Mouse (Mus musculus): ENCODE results near the gene Arl8a. TPM values are rescaled to one million over a fixed set of nuclear protein-coding genes. Genes with fewer than 3 reads are reported as not detected.
"Not testable (repeated sequence)": the region's sequence is repeated elsewhere in the genome, so short reads cannot be mapped to it uniquely, and the experiment has no call there.

Gene Arl8a
- polyA plus RNA-seq, 1 experiment from 2014 or later, result 55.5 TPM

GRCm38 (mm10) chr1:135186427-135186826 lies 39.8 kb downstream of the Arl8a start:
- H3K4me2 ChIP-seq (replicated peaks; ENCODE audit: low read depth, low read length), result no peak overlapping the region
- H3K36me3 ChIP-seq (ENCODE audit: control insufficient read depth, insufficient read depth, low read length), result no peaks in the 10 kb centered on the region
- H3K4me3 ChIP-seq (ENCODE audit: low read depth, low read length), result no peak overlapping the region
- no peak overlapping the region for H3K9ac ChIP-seq (replicated peaks; ENCODE audit: low read depth, low read length)
- WGBS, result 44% methylated on average over 8 of the region's 8 CpGs
- no peak for ATAC-seq (ENCODE audit: insufficient number of reproducible peaks, insufficient read depth, low FRiP score, low read depth)
- H3K27me3 ChIP-seq (ENCODE audit: control insufficient read depth, insufficient read depth, low read length), result no peaks in the 10 kb centered on the region
- no peaks in the 10 kb centered on the region for H3K9me3 ChIP-seq (ENCODE audit: control insufficient read depth, low read depth, low read length)
- H3K27ac ChIP-seq (ENCODE audit: low read length), result no peak overlapping the region
- H3K4me1 ChIP-seq (ENCODE audit: control insufficient read depth, insufficient read depth, low read length), result 0 out of 2 replicates have a peak, but pooled peaks cover 5% of the 10 kb centered on the region

- not testable (repeated sequence) for H3K27ac ChIP-seq (ENCODE audit: low read length); H3K27me3 ChIP-seq (ENCODE audit: control insufficient read depth, insufficient read depth, low read length); ATAC-seq (ENCODE audit: insufficient number of reproducible peaks, insufficient read depth, low FRiP score, low read depth); H3K4me2 ChIP-seq (replicated peaks; ENCODE audit: low read depth, low read length); H3K4me3 ChIP-seq (ENCODE audit: low read depth, low read length); H3K9me3 ChIP-seq (ENCODE audit: control insufficient read depth, low read depth, low read length); H3K9ac ChIP-seq (replicated peaks; ENCODE audit: low read depth, low read length); H3K4me1 ChIP-seq (ENCODE audit: control insufficient read depth, insufficient read depth, low read length); H3K36me3 ChIP-seq (ENCODE audit: control insufficient read depth, insufficient read depth, low read length)
- WGBS, result 43% methylated on average over 2 of the region's 2 CpGs
Measured at GRCm38 (mm10) chr1:135187016-135187415, 40.4 kb downstream of the Arl8a start.

GRCm38 (mm10) chr1:135188197-135188596 lies 41.6 kb downstream of the Arl8a start:
- H3K4me2 ChIP-seq (replicated peaks; ENCODE audit: low read depth, low read length), result no peak overlapping the region
- 49% methylated on average over 3 of the region's 3 CpGs for WGBS
- H3K4me3 ChIP-seq (ENCODE audit: low read depth, low read length), result no peak overlapping the region

DNA sequence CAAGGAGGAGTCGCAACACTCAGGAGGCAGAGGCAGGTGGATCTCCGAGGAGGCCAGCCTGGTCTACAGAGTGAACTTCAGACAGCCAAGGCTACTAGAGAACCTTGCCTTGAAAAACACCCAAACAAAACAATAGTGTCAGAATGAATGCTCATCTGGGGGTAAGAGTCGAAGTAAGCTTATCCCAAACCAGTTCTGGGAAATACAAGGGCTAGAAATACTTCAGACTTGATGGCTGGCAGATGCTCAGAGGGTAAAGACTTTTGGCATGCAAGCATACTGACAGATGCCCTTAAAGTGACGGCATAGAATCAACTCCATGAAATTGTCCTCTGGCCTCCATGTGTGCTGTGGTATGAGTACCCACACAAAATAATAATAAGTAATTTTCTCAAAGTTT lies 42.6 kb downstream of the Arl8a start:
- no peaks in the 10 kb centered on the region for H3K36me3 ChIP-seq (ENCODE audit: control insufficient read depth, insufficient read depth, low read length)
- no peak for ATAC-seq (ENCODE audit: insufficient number of reproducible peaks, insufficient read depth, low FRiP score, low read depth)
- no peak overlapping the region for H3K4me3 ChIP-seq (ENCODE audit: low read depth, low read length)
- H3K9ac ChIP-seq (replicated peaks; ENCODE audit: low read depth, low read length), result no peak overlapping the region
- H3K4me1 ChIP-seq (ENCODE audit: control insufficient read depth, insufficient read depth, low read length), result no peaks in the 10 kb centered on the region
- 85% methylated on average over 4 of the region's 4 CpGs for WGBS
- H3K27me3 ChIP-seq (ENCODE audit: control insufficient read depth, insufficient read depth, low read length), result no peaks in the 10 kb centered on the region
- no peak overlapping the region for H3K4me2 ChIP-seq (replicated peaks; ENCODE audit: low read depth, low read length)
- no peak overlapping the region for H3K27ac ChIP-seq (ENCODE audit: low read length)
- no peaks in the 10 kb centered on the region for H3K9me3 ChIP-seq (ENCODE audit: control insufficient read depth, low read depth, low read length)

More at GRCm38 (mm10) chr1:135188197-135188596, 41.6 kb downstream of the Arl8a start:
- Histone ChIP-seq H3K27me3 (ENCODE audit: control insufficient read depth, insufficient read depth, low read length) (no peaks in the 10 kb centered on the region), H3K4me1 (ENCODE audit: control insufficient read depth, insufficient read depth, low read length) (no peaks in the 10 kb centered on the region), H3K9ac (replicated peaks; ENCODE audit: low read depth, low read length) (no peak overlapping the region), H3K27ac (ENCODE audit: low read length) (no peak overlapping the region), H3K9me3 (ENCODE audit: control insufficient read depth, low read depth, low read length) (no peaks in the 10 kb centered on the region), H3K36me3 (ENCODE audit: control insufficient read depth, insufficient read depth, low read length) (no peaks in the 10 kb centered on the region)
- ATAC-seq (ENCODE audit: insufficient number of reproducible peaks, insufficient read depth, low FRiP score, low read depth), result no peak

GRCm38 (mm10) chr1:135194335-135194734 lies 47.7 kb downstream of the Arl8a start:
- not testable (repeated sequence) for ATAC-seq (ENCODE audit: insufficient number of reproducible peaks, insufficient read depth, low FRiP score, low read depth); H3K27ac ChIP-seq (ENCODE audit: low read length); H3K9ac ChIP-seq (replicated peaks; ENCODE audit: low read depth, low read length); H3K4me2 ChIP-seq (replicated peaks; ENCODE audit: low read depth, low read length); H3K36me3 ChIP-seq (ENCODE audit: control insufficient read depth, insufficient read depth, low read length); H3K27me3 ChIP-seq (ENCODE audit: control insufficient read depth, insufficient read depth, low read length); H3K9me3 ChIP-seq (ENCODE audit: control insufficient read depth, low read depth, low read length); H3K4me3 ChIP-seq (ENCODE audit: low read depth, low read length); H3K4me1 ChIP-seq (ENCODE audit: control insufficient read depth, insufficient read depth, low read length)
- WGBS, result 75% methylated on average over 5 of the region's 5 CpGs

DNA sequence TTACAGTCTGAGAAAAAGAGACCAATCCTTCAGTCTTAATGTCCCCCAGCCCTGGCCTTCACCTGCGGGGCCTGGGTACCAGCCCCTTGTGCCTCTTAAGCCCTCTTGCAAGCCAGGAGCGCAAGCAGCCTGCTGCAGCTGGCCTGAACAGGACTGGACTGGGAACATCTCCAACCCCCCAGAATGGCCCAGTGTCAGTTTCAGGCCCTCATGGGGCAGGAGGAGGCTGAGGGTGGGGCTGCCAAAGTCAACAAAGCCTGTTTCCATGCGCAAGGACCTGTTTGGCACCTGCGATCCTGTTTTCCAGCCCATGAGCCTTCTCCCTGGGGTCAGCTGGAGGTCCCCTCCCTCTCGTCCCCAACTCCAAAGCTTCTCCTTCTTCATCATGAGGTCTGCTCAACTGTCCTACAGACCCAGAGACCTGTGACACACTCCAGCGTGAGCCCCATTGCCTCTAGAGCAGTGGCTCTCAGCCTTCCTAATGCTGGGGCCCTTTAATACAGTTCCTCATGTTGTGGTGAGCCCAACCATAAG lies 49.4 kb downstream of the Arl8a start:
- no peak overlapping the region for H3K4me3 ChIP-seq (ENCODE audit: low read depth, low read length)
- no peaks in the 10 kb centered on the region for H3K36me3 ChIP-seq (ENCODE audit: control insufficient read depth, insufficient read depth, low read length)
- no peak overlapping the region for H3K4me2 ChIP-seq (replicated peaks; ENCODE audit: low read depth, low read length)
- ATAC-seq (ENCODE audit: insufficient number of reproducible peaks, insufficient read depth, low FRiP score, low read depth), result no peak
- H3K9ac ChIP-seq (replicated peaks; ENCODE audit: low read depth, low read length), result no peak overlapping the region
- peak overlapping the region; percentile 41; the same call in 1 of the 2 replicates for H3K27ac ChIP-seq (ENCODE audit: low read length)
- H3K9me3 ChIP-seq (ENCODE audit: control insufficient read depth, low read depth, low read length), result no peaks in the 10 kb centered on the region
- H3K27me3 ChIP-seq (ENCODE audit: control insufficient read depth, insufficient read depth, low read length), result no peaks in the 10 kb centered on the region
- no peaks in the 10 kb centered on the region for H3K4me1 ChIP-seq (ENCODE audit: control insufficient read depth, insufficient read depth, low read length)
- WGBS, result 74% methylated on average over 6 of the region's 6 CpGs

DNA sequence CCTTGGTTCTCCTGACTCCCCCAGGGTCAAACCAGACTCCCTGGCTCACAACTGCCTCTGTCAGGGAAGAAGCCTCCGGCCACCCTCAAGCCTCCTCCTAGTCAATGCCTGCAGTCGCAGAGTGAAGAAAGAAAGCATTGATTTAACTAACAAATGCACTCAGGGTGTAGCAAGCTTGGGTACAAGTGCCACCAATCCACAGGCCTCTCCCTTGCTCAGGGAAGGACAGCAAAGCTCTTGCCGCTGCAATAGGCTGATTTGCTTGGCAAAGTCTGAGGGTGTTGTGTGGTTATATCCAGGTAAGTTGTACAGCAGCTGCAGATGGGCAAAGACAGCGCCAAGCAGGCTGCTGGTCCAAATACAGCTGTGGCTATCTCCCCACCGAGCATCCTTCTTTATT lies 51.8 kb downstream of the Arl8a start:
- no peaks in the 10 kb centered on the region for H3K4me1 ChIP-seq (ENCODE audit: control insufficient read depth, insufficient read depth, low read length)
- WGBS, result 53% methylated on average over 5 of the region's 5 CpGs
- H3K27ac ChIP-seq (ENCODE audit: low read length), result peak overlapping the region; percentile 57
- no peak overlapping the region for H3K4me3 ChIP-seq (ENCODE audit: low read depth, low read length)
- no peak for ATAC-seq (ENCODE audit: insufficient number of reproducible peaks, insufficient read depth, low FRiP score, low read depth)
- H3K9me3 ChIP-seq (ENCODE audit: control insufficient read depth, low read depth, low read length), result no peaks in the 10 kb centered on the region
- no peak overlapping the region for H3K4me2 ChIP-seq (replicated peaks; ENCODE audit: low read depth, low read length)
- H3K36me3 ChIP-seq (ENCODE audit: control insufficient read depth, insufficient read depth, low read length), result no peaks in the 10 kb centered on the region
- no peaks in the 10 kb centered on the region for H3K27me3 ChIP-seq (ENCODE audit: control insufficient read depth, insufficient read depth, low read length)
- no peak overlapping the region for H3K9ac ChIP-seq (replicated peaks; ENCODE audit: low read depth, low read length)

GRCm38 (mm10) chr1:135199014-135199819 lies 52.6 kb downstream of the Arl8a start:
- Histone ChIP-seq H3K27me3 (ENCODE audit: control insufficient read depth, insufficient read depth, low read length) (no peaks in the 10 kb centered on the region), H3K4me1 (ENCODE audit: control insufficient read depth, insufficient read depth, low read length) (no peaks in the 10 kb centered on the region), H3K4me2 (replicated peaks; ENCODE audit: low read depth, low read length) (no peak overlapping the region; the same call in 1 of the 2 replicates), H3K9me3 (ENCODE audit: control insufficient read depth, low read depth, low read length) (no peaks in the 10 kb centered on the region), H3K36me3 (ENCODE audit: control insufficient read depth, insufficient read depth, low read length) (no peaks in the 10 kb centered on the region), H3K9ac (replicated peaks; ENCODE audit: low read depth, low read length) (no peak overlapping the region), H3K4me3 (ENCODE audit: low read depth, low read length) (no peak overlapping the region), H3K27ac (ENCODE audit: low read length) (peak overlapping the region; percentile 57)
- WGBS, result 3% methylated on average over 21 of the region's 21 CpGs
- peak; percentile 92 for ATAC-seq (ENCODE audit: insufficient number of reproducible peaks, insufficient read depth, low FRiP score, low read depth)
